Mouse (Mus musculus) gastrocnemius, postnatal 4 days (tissue): Measurements from ENCODE around the gene Hsd3b4. TPM values are rescaled to one million over a fixed set of nuclear protein-coding genes. Genes with fewer than 3 reads are reported as not detected.
"Not testable (repeated sequence)": the region's sequence is repeated elsewhere in the genome, so short reads cannot be mapped to it uniquely, and the experiment has no call there.

Experiments used
- DNase-seq, 2 experiments: peaks; one replicate each; pipeline ENCODE4 v3.0.0; 2021 to 2022; ENCODE audit warnings: low spot score in 2 of 2, mixed read lengths in 2 of 2
- long read RNA-seq, 2 experiments: library from polyadenylated mRNA; stranded (forward); transcript quantifications; one replicate each; pipeline ENCODE4 v2.0.0; 2021
- total RNA-seq, 2 experiments: library from RNA; stranded (reverse); gene quantifications; 2 replicates each; pipeline ENCODE4 v1.2.3; 2021

Hsd3b4 gene
- not detected for total RNA-seq
- long read RNA-seq, experiment 1 = 0 reads
- long read RNA-seq, experiment 2 = 0 reads

GRCm38 (mm10) chr3:98510414-98510813 is at the start of gene Hsd3b4:
Gene Hsd3b4 (minus strand): TSS chr3:98510514.
- not testable (repeated sequence) for DNase-seq

DNA sequence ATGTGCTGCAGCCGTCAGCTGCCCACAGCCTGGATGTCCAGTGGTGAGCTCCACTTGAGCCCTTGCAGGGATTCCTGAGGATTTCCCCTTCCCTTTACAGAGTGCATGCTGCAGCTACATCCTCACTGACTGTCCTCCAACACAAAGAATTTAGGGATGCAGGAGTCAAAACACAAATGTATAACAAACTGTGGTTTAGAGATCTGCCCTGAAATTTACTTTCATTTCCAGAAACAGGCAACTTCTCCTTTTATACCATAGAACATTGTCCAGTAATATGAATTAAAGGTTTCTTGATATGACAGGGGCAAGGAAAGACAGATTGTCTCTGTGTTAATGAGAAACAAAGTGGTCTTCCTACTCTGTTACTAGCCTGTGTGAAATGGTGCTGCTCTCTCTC is 40.5 kb upstream of the Hsd3b4 start:
- DNase-seq = not testable (repeated sequence)

- not testable (repeated sequence) for DNase-seq
These were observed 39.9 kb upstream of the Hsd3b4 start for GRCm38 (mm10) chr3:98550215-98550614.

DNA sequence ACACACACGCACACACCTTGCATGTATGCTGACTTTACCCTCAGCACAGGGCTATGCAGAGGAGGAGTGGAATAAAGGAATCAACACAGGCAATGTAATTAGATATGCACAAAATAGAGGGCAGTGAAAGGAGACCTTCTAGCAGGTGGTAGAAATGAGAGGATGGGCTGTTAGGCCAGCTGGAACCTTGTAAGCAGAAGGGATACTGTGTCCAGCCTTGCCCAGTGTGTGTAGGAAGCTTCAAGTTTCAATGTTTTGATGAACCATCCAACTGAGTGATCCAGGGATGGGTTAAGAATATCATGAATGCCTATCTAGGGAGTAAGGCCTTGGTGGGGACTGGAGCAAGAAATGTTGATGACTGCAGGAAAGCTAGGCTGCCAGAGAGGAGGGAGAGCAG is 38.2 kb upstream of the Hsd3b4 start:
- DNase-seq = not testable (repeated sequence)

- not testable (repeated sequence) for DNase-seq
These were observed 37.3 kb upstream of the Hsd3b4 start for GRCm38 (mm10) chr3:98547641-98548040.

DNA sequence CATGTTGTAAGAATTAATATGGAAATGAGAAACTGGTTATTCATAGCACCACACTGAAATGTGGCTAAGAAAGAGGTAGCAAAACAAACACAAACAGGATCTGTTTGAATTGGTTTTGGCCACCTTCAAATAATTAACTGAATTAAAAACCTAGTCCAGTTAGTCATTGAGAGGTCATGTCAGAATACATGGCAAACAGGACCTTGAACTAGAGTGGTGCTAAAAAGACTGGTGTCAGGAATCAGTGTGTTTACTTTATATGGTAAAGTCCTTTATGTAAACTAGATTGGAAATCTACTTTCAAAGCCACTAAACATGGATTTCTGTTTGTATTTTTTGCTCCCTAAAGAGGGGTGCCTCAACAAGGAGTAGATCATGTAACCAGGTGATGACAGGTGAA is 14.7 kb upstream of the Hsd3b4 start:
- not testable (repeated sequence) for DNase-seq

GRCm38 (mm10) chr3:98524552-98524951 is 14.2 kb upstream of the Hsd3b4 start:
- DNase-seq = not testable (repeated sequence)

DNA sequence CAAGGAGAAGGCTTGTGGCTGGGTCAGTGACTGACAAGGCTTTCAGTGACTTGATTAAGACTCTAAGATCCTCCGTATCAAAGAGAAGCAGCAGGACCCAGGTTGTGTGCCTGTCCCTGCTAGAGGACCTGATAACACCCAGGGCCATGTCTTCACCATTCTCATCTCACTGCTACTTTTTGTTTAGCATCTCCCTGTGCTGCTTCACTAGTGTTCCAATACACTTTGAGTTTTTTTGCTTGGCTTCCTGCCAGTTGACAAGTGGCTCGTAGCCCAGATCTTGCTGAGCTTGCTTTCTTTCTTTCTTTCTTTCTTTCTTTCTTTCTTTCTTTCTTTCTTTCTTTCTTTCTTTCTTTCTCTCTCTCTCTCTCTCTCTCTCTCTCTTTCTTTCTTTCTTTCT is 12.5 kb upstream of the Hsd3b4 start:
- DNase-seq = not testable (repeated sequence)

- DNase-seq = not testable (repeated sequence)
These were observed 3.1 kb downstream of the Hsd3b4 start for GRCm38 (mm10) chr3:98507229-98507628.

DNA sequence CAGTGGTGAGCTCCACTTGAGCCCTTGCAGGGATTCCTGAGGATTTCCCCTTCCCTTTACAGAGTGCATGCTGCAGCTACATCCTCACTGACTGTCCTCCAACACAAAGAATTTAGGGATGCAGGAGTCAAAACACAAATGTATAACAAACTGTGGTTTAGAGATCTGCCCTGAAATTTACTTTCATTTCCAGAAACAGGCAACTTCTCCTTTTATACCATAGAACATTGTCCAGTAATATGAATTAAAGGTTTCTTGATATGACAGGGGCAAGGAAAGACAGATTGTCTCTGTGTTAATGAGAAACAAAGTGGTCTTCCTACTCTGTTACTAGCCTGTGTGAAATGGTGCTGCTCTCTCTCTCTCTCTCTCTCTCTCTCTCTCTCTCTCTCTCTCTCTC is 12.9 kb downstream of the Hsd3b4 start:
- not testable (repeated sequence) for DNase-seq

- not testable (repeated sequence) for DNase-seq
These were observed 13.6 kb downstream of the Hsd3b4 start for GRCm38 (mm10) chr3:98496762-98497161.

GRCm38 (mm10) chr3:98495055-98495454 is 15.3 kb downstream of the Hsd3b4 start:
- DNase-seq = not testable (repeated sequence)

DNA sequence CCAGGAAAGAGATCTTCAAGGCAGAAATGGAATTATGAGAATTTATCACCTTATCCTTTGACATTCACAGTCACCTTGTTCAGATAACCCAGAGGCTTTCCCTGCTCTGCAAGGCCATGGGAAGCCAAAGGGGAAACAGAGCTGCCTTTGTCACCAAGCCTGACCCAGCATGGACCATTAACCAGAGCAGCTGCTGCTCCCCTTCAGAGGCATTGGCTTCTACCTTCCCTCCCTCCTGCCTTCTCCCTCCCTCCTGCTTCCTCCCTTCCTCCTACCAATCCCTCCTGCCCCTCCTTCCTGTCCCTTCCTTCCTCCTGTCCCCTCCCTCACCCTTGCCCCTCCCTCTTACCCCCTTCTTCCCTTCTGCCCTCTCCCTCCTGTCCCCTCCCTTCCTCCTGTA is 16.1 kb downstream of the Hsd3b4 start:
- not testable (repeated sequence) for DNase-seq

DNA sequence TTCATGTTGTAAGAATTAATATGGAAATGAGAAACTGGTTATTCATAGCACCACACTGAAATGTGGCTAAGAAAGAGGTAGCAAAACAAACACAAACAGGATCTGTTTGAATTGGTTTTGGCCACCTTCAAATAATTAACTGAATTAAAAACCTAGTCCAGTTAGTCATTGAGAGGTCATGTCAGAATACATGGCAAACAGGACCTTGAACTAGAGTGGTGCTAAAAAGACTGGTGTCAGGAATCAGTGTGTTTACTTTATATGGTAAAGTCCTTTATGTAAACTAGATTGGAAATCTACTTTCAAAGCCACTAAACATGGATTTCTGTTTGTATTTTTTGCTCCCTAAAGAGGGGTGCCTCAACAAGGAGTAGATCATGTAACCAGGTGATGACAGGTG is 38.8 kb downstream of the Hsd3b4 start:
- DNase-seq = not testable (repeated sequence)

- not testable (repeated sequence) for DNase-seq
These were observed 39.3 kb downstream of the Hsd3b4 start for GRCm38 (mm10) chr3:98471057-98471456.

- DNase-seq = not testable (repeated sequence)
These were observed 41.0 kb downstream of the Hsd3b4 start for GRCm38 (mm10) chr3:98469323-98469722.

DNA sequence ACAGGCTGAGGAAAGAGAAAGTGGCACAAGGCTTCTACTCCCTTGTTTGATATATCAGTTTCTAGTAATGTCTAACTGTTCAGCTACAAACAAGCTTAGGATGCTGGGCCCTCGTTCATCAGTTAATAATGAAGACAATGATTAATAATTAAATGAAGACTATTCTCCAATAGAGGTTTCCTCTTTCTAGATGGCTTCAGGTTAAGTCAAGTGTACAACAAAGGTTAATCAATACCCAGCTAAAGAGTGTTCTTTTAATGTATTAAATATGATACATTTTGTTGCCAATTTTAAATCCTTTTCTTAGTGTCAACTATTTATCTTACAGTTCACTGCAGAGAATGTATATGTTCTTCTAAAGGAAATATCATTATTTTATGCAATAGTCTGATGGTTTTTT is 53.3 kb downstream of the Hsd3b4 start, which contains the start of gene Gm4450:
TSS of gene Gm4450 (minus strand) at position 101 of the 400 bp plus-strand sequence.
- DNase-seq = not testable (repeated sequence)

DNA sequence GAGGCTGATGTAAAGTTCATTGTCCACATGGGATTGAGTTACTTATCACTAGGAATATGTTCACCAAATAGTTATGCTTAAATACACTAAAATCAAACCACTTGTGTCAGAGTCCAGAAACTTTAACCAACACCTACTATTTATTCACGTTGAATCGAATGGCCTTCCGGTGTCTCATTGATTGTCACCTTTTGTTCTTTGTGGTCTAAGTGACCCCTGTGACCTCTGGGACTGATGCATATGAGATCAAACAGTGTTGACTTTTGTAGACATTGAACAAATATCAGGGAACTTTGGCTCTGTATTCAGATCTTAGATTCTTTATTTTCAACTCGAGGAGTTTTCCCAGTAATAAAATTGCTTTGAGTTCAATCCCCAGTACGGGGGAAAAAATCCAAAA is 56.5 kb downstream of the Hsd3b4 start:
- not testable (repeated sequence) for DNase-seq

Other genes starting within 250 kb of the Hsd3b4 start
- gene Hmgcs2, start 230.1 kb downstream of the Hsd3b4 start, total RNA-seq = 1 to 10 TPM; 2.3 to 5.6 TPM
- 10 to 100 TPM; 22.9 to 29.1 TPM for gene Phgdh, start 170.5 kb downstream of the Hsd3b4 start, total RNA-seq
- gene Zfp697, start 128.1 kb downstream of the Hsd3b4 start, total RNA-seq = 1 to 10 TPM; 4.0 TPM
- not detected for gene Gm4450, start 53.4 kb downstream of the Hsd3b4 start, total RNA-seq
- gene Gm10681, start 78.3 kb upstream of the Hsd3b4 start, total RNA-seq = not detected
- not detected for gene Hsd3b5, start 119.7 kb upstream of the Hsd3b4 start, total RNA-seq
- not detected for gene Hsd3b2, start 214.0 kb upstream of the Hsd3b4 start, total RNA-seq